Mouse (Mus musculus) thymus, postnatal 25 days (tissue): ENCODE measurements at regions not wholly inside any gene's neighbourhood (a gene's known extent, or its start where the extent isn't known, plus 50 kb on each side); places are given as distances from the start of the nearest gene placed in this dataset.
A peak's percentile ranks its signal among the peaks of the same experiment; 100 is the strongest.

Experiments used
- DNase-seq: peaks from one replicate; pipeline ENCODE4 v3.0.0; 2022

DNA sequence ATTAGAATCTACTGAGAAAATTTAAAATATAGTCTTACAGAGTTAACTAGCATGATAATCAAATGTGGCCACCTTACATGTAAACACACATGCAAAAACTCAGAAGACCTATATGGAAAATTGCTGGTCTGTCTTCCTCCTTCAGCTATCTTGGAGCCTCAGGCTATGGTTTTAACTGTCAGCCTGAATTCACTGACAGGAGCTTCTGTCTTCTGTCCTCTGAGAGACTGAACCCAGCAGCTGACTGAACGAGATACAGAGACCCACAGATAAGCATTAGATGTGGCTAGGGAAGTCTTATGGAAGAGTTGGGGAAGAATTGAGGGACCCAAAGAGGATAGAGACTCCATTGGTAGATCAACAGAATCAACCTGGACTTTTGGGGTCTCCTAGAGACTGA is 360.0 kb upstream of the Meox2 start:
- DNase-seq: no peak

- no peak for DNase-seq
Measured at GRCm38 (mm10) chr12:36765315-36766058, 342.9 kb upstream of the Meox2 start.

GRCm38 (mm10) chr12:36766167-36766566 is 342.2 kb upstream of the Meox2 start:
- no peak for DNase-seq

DNA sequence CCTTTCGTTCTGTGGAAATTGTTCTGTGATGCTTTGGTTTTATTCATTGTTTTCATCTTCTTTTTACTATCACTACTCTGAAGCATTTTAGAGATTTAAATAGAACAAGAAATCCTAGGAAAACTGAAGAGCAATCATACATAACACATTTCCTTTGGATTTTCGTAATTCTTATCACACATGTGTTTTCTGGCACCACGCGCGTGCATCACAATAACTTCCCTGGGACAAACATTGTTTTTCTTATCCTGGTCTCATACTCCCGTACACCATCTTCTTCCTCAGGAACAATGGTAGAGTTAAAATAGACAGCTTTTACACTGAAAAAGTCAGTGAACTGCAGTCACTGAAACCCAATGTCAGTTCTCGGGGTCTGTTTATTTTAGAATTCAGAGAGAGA is 327.6 kb upstream of the Meox2 start:
- no peak for DNase-seq

- DNase-seq: no peak
Measured at GRCm38 (mm10) chr12:36790866-36791265, 317.5 kb upstream of the Meox2 start.

- DNase-seq: no peak
Measured at GRCm38 (mm10) chr12:36791430-36791829, 316.9 kb upstream of the Meox2 start.

GRCm38 (mm10) chr12:36792205-36792604 is 316.1 kb upstream of the Meox2 start:
- DNase-seq: no peak

- no peak for DNase-seq
Measured at GRCm38 (mm10) chr12:36793799-36794198, 314.5 kb upstream of the Meox2 start.

- DNase-seq: no peak
Measured at GRCm38 (mm10) chr12:36796201-36796600, 312.1 kb upstream of the Meox2 start.

- DNase-seq: no peak
Measured at GRCm38 (mm10) chr12:36817938-36818337, 290.4 kb upstream of the Meox2 start.

DNA sequence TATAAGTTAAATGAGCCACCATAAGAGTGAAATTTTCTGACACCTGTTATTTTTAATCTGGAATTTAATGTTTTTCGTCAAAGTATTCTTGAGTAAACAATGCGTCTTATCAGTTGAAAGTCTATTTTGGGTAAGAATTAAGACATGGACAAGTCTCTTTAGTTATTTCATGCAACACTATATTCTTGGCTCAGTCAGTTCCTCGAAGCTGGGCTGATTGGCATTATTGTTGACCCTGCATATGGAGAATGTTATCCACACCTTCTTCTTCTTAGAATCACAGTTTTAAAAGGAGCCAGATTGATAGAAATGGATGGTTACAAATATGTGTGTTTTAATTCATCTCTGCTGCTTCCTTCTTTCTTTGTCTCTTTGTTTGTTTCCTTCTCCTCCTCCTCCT is 289.5 kb upstream of the Meox2 start:
- no peak for DNase-seq

- no peak for DNase-seq
Measured at GRCm38 (mm10) chr12:36826766-36827165, 281.6 kb upstream of the Meox2 start.

DNA sequence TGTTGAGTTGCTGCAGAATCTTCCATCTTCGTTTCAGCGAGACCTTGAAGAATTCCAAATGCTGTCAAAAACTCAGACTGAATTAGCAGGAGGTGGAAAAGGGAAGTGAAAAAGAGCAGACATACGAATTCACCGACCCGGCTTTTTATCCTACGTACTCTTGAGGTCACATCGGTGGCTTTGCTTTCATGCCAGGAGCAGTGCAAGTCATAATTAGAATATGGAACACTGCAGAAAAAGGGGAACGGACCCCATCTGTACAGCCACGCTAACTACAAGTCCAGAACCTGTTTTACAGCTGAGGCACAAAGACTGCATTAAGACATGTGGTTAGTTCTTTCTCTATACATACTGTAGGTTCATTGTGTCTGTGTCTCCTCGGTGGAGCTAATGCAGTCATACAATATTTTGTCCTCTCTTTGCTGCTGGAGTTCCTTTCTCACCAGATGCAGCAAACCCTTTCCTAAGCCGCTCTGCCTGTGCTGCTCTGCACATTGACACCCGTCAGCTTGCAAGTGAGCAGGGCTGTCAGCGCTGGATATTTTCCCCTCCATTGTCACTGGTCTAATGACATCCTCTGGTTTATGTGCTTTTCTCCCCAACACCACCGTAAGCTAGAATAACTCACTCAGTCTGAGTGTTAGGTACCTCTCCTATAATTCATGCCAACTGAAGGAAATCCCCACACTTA is 276.9 kb upstream of the Meox2 start:
- no peak for DNase-seq

DNA sequence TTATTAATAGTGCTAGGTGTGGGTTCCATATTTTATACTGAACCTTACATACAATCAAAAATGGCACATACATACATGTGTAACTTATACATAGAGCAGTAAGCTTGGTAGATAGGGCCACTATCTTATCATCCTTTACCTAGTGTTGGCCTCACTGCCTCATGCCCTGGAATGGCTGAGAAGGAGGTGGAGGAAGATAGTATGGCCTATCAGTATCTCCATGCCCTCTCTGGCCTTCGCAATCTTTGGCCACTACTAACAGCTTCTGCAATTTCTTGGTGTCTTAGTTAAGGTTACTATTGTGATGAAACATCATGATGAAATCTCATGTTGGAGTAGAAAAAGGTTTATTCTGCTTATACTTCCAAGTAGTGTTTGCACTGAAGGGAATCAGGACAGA is 265.4 kb upstream of the Meox2 start:
- DNase-seq: no peak

DNA sequence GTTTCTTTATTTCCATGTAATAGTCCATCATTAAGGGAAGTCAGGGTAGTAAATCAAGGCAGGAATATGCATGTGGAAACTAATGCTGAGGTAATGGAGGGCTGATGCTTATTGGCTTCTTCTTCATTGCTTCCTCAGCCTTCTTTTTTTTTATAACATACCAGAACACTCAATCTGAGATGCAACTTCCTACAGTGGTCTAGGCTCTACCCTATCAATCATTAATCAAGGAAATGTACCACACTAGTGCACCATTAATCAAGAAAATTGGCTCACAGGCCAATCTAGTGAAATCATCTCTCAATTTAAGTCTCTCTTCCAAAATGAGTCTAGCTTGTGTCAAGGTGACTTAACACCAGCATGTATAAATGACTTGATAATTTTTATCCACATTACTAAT is 263.2 kb upstream of the Meox2 start:
- no peak for DNase-seq

DNA sequence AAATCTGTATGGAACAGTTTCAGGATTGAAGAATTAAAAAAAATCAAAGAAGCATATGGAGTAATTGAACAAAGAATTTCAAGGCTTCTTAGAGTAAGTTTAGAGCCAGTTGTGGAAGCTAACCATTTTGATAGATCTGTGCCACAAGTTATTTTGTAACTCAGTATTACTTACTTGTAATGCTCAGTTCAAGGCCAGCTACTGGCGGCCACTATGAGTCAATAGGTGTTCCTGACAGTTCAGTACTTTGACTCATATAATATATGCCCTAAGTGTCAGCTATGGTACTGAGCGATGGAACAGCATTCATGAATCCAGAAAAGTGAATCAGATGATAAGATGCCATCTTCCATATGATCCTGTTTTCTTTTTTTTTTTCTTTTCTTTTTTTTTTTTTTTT is 259.3 kb upstream of the Meox2 start:
- no peak for DNase-seq

DNA sequence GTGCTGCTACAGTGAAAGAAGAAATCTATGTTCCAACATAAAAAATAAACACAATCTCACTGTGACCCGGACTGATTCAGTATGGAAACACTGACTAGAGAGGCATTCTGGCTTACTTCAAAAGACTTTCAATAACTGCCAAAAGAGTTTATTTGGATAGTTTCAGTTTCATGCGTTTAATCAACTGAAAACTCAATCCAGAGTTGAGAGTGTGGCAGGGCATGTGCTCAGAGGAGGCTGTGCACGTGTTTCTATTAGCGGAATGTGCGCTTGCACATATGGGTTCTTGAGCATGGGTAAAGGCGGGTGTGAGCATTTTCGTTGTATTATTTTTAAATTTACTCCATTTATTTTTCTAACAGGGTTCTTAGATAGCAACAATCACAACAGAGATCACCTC is 245.2 kb upstream of the Meox2 start:
- no peak for DNase-seq

DNA sequence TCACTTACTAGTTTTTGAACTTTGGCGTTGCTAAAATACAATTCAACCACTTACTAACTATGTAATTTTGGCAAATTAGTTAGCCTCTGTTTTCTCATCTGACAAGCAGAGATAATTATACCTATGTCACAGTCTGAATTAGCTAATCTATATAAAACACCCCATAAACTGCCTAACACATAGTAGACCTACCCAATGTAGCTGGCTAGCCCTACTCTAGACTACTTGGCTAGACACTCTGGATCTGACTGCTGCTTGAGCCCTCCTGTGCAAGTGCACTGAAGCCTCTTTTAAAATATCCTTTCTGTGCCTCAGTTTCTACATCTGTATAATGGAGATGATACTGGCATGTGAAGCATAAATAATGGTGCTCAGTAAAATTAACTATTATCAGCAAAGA is 227.6 kb upstream of the Meox2 start:
- DNase-seq: no peak

DNA sequence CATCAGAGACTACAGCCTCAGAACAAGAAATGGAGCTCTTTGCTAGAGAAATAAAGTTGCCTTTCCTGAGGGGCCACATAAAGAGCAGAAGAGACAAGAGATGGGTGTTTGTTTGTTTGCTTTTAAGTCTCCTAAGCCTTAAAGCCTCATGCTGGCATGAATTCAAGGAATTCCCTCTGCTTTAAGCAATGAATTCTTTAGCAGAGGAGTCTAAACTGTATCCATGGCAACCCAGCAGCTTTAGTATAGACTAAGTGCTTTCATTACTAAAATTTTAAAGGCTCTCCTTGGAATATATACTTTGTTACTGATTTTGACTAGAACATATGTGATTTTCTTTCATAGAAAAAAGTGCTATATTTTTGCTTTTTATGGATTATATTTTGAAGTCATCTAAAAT is 195.0 kb upstream of the Meox2 start:
- no peak for DNase-seq

GRCm38 (mm10) chr12:36917576-36918106 is 190.7 kb upstream of the Meox2 start:
- DNase-seq: no peak

DNA sequence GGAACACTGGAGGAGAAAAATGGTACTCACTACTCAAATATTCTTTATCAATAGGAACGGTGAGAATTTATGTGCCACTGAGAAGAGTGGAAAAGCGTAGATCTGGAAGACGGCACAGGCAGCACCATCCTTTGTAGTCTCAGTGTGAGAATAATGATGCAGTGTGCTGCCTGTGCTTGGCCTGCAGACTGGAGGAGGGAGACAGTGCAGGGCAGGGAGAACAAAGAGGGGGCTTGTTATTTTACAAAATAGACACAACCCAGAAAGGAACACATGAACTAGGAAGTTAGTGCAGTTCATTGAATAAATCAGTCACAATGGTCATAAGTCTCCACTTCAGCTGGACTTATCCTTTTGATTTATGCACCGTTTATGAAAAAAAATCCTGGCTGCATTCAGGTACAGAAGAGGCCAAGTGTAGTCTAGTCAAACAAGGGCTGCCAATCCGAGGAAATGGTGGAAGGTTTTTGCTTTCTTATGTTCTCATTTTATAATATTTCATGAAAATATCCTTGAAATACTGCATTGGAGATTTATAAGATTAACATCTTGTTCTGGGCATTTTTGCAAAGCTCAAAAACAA is 190.0 kb upstream of the Meox2 start:
- no peak for DNase-seq

GRCm38 (mm10) chr12:36923558-36923957 is 184.8 kb upstream of the Meox2 start:
- no peak for DNase-seq

DNA sequence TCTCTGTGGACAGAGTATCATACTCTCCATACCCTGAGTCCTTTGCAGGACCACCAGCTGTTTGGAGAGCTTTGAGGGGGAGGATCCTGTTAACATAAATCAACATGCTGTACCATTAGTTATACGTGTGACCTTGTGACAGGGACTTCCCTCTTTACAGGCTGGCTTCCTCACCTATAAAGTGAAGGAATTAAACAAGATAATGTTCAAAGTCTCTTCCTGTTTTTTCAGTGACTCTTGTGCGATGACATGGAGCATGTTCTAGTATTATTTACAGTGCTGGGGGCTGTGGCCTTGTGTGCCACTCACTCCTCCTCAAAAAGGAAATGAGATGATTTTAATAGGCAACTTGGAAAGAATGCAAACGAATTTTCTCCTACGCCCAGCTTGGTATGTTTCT is 182.1 kb upstream of the Meox2 start:
- no peak for DNase-seq

- peak; percentile 44 for DNase-seq
Measured at GRCm38 (mm10) chr12:36933118-36933610, 175.2 kb upstream of the Meox2 start.
